7 mouse cellular contexts compared by ENCODE assay signal in genomic region chr16:31664287-31664597, GRCm38 (mm10). TPM values are rescaled to one million over a fixed set of nuclear protein-coding genes. Genes with fewer than 3 reads are reported as not detected.
DNase-seq lines count a peak whose midpoint lies in the region; ATAC-seq and TF ChIP-seq lines count a peak whose summit lies in the region.

No protein-coding gene starts in this region.

- peak overlapping the region; percentile 98 for H3K27ac ChIP-seq in lung, embryonic 16.5 days (ENCODE audit: low read length)
- H3K27ac ChIP-seq in embryonic facial prominence, embryonic 15.5 days (replicated peaks): peak overlapping the region; percentile 98
- H3K27ac ChIP-seq in limb, embryonic 12.5 days: peak overlapping the region; percentile 98
- no peak overlapping the region for H3K27ac ChIP-seq in olfactory bulb, adult 2 months (ENCODE audit: insufficient read depth, low read depth, low read length)

- no peak for TF ChIP-seq CTCF in olfactory bulb, adult 2 months (IDR thresholded peaks at IDR 0.05; ENCODE audit: insufficient read depth, low read depth, low read length)

- no peak for DNase-seq in lung, postnatal 14 days
- DNase-seq in frontal cortex, adult 2 months (ENCODE audit: extremely low spot score in 1 of 2, low spot score in 1 of 2): no peak
- no peak for DNase-seq in testis, postnatal 10 days (ENCODE audit: low spot score)

- peaks cover 2% of the 10 kb centered on the region; the same call in 1 of the 2 replicates for H3K36me3 ChIP-seq in lung, embryonic 16.5 days (ENCODE audit: control insufficient read depth, insufficient read depth, low read length)
- no peaks in the 10 kb centered on the region; the same call in 1 of the 2 replicates for H3K36me3 ChIP-seq in embryonic facial prominence, embryonic 15.5 days
- peaks cover 27% of the 10 kb centered on the region for H3K36me3 ChIP-seq in limb, embryonic 12.5 days

- peaks cover 23% of the 10 kb centered on the region for H3K4me1 ChIP-seq in lung, embryonic 16.5 days (replicated peaks; ENCODE audit: control insufficient read depth, insufficient read depth, low read length)
- peaks cover 21% of the 10 kb centered on the region for H3K4me1 ChIP-seq in embryonic facial prominence, embryonic 15.5 days
- peaks cover 29% of the 10 kb centered on the region for H3K4me1 ChIP-seq in limb, embryonic 12.5 days (replicated peaks)
- peaks cover 4% of the 10 kb centered on the region; the same call in 1 of the 2 replicates for H3K4me1 ChIP-seq in olfactory bulb, adult 2 months (ENCODE audit: control insufficient read depth, insufficient read depth, low read length)

- H3K27me3 ChIP-seq in lung, embryonic 16.5 days (ENCODE audit: control insufficient read depth, insufficient read depth, low read depth, low read length): no peaks in the 10 kb centered on the region
- H3K27me3 ChIP-seq in embryonic facial prominence, embryonic 15.5 days: no peaks in the 10 kb centered on the region
- no peaks in the 10 kb centered on the region for H3K27me3 ChIP-seq in limb, embryonic 12.5 days

- H3K4me3 ChIP-seq in lung, embryonic 16.5 days (ENCODE audit: low read length): peak overlapping the region; percentile 99
- peak overlapping the region; percentile 95 for H3K4me3 ChIP-seq in embryonic facial prominence, embryonic 15.5 days (replicated peaks)
- peak overlapping the region; percentile 95 for H3K4me3 ChIP-seq in limb, embryonic 12.5 days (replicated peaks)
- H3K4me3 ChIP-seq in olfactory bulb, adult 2 months (ENCODE audit: insufficient read depth, low read depth, low read length): peak overlapping the region; percentile 93

- WGBS in lung, embryonic 16.5 days: 0% methylated on average over 15 of the region's 36 CpGs
- WGBS in embryonic facial prominence, embryonic 15.5 days: 0% methylated on average over 30 of the region's 36 CpGs
- WGBS in limb, embryonic 12.5 days: under 1% methylated on average over 36 of the region's 36 CpGs
- WGBS in olfactory bulb, adult 2 months: under 1% methylated on average over 36 of the region's 36 CpGs

- no peaks in the 10 kb centered on the region for H3K9me3 ChIP-seq in lung, embryonic 16.5 days (ENCODE audit: control insufficient read depth, low read length)
- H3K9me3 ChIP-seq in embryonic facial prominence, embryonic 15.5 days (replicated peaks): no peaks in the 10 kb centered on the region
- no peaks in the 10 kb centered on the region for H3K9me3 ChIP-seq in limb, embryonic 12.5 days

- peak overlapping the region; percentile 62 for H3K4me2 ChIP-seq in lung, embryonic 16.5 days (ENCODE audit: low read depth, low read length)
- peak overlapping the region; percentile 88 for H3K4me2 ChIP-seq in embryonic facial prominence, embryonic 15.5 days (replicated peaks)
- peak overlapping the region; percentile 80 for H3K4me2 ChIP-seq in limb, embryonic 12.5 days

- H3K9ac ChIP-seq in lung, embryonic 16.5 days (ENCODE audit: low read length): peak overlapping the region; percentile 97
- peak overlapping the region; percentile 97 for H3K9ac ChIP-seq in embryonic facial prominence, embryonic 15.5 days
- H3K9ac ChIP-seq in limb, embryonic 12.5 days (replicated peaks): peak overlapping the region; percentile 91

- peak; percentile 68 for ATAC-seq in lung, embryonic 16.5 days (ENCODE audit: low read depth)
- peak; percentile 27 for ATAC-seq in embryonic facial prominence, embryonic 15.5 days (ENCODE audit: insufficient number of reproducible peaks, low FRiP score, low TSS enrichment, low read depth)
- peak; percentile 78 for ATAC-seq in limb, embryonic 12.5 days (ENCODE audit: insufficient number of reproducible peaks, insufficient read depth, low FRiP score, low TSS enrichment, low read depth)

- no peak for TF ChIP-seq POLR2A in olfactory bulb, adult 2 months (IDR thresholded peaks at IDR 0.05; ENCODE audit: insufficient read depth, low read depth, low read length)

RNA-seq across cellular contexts. Expression of gene Dlg1, which starts 1.0 kb away (rescaled TPM):
- 23.9 and 25.2 TPM in 2 replicates for polyA plus RNA-seq in lung, embryonic 16.5 days (2015; fragmentation: Nextera tagmentation; extraction: Ambion mirVana)
- 30.8 and 32.1 TPM in 2 replicates for polyA plus RNA-seq in embryonic facial prominence, embryonic 15.5 days (2015; fragmentation: Nextera tagmentation; extraction: Ambion mirVana)
- polyA plus RNA-seq in limb, embryonic 12.5 days (2016; fragmentation: Nextera tagmentation; extraction: Ambion mirVana): 42.2 and 42.9 TPM in 2 replicates
- polyA plus RNA-seq in olfactory bulb, adult 2 months (2012; ENCODE audit: insufficient read depth, insufficient read length, low replicate concordance, missing spikeins): not detected in 2 replicates
- polyA plus RNA-seq in frontal cortex, adult 2 months (2012; rRNA removed): 87.8 and 88.0 TPM in 2 replicates

Comparison
In these comparisons a context has a peak if more than half of its experiments do, and no peak if none do; other contexts are left out.
1. ATAC-seq: peak in every context shown above with its lines; median percentile 78 in limb, embryonic 12.5 days; 68 in lung, embryonic 16.5 days; 27 in embryonic facial prominence, embryonic 15.5 days.